Mouse (Mus musculus): Measurements from ENCODE around the gene Clasp1.

Clasp1 gene

DNA sequence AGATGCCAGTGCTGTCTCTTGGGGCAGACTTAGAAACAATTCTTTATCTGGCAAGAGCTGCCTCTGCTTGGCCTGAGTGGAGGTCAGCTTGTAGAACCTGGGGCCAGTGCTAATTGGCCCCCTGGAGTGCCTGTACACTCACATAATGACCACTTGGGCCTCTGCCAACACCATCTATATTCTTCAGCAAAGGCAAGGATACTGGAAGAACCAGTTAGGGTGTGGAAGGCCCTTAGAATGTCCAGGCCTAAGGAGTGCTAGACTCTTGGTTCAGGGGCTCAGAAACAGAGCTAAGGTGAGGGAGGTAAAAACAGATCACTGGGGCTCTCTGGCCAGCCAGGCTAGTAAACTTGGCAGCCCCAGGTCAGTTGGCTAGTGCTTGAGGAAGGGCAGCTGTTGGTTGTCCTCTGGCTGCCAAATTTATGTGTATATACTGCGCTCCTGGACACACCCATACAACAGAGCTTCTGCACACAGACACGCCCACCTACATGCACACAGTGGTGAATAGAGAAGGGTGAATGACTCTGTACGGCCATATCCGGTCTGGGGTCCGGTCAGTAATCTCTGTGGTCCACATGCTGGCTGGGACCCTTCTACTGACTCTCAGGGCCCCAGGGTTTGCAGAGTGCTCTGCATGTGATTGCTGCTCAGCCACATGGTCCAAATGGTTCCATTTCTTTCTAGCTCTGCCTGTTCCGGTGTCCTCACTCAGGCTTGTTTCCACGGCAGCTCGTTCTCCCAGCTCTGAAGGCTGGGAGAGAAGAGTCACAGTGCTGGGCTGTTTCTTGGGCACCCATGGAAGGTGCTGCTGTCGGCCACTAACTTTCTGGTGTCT, 261.3 kb downstream of the Clasp1 start:
- DNase-seq (ENCODE audit: low read depth, low spot score): no peak

DNA sequence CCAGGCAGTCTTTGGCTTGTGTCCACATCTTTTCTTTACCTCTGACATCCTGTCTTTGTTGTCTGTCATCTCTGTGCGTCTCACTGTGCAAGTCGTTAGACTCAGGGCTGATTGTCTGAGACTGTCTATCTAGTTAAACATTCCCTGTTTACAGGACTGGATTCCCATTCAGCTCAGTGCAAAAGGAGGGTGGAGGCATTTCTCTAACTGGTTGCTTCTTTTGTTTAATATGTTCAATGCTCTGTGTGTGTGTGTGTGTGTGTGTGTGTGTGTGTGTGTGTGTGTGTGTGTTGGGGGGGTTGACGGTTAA, 261.9 kb downstream of the Clasp1 start:
- no peak for DNase-seq (ENCODE audit: low read depth, low spot score)

GRCm38 (mm10) chr1:118658716-118659115, 269.9 kb downstream of the Clasp1 start:
- no peak for DNase-seq (ENCODE audit: low read depth, low spot score)

GRCm38 (mm10) chr1:118660880-118661465, 272.1 kb downstream of the Clasp1 start:
- DNase-seq (ENCODE audit: low read depth, low spot score): no peak

Data from WW6 (cell line).